Mouse (Mus musculus): ENCODE measurements around the gene Bcl7c. TPM values are rescaled to one million over a fixed set of nuclear protein-coding genes. Genes with fewer than 3 reads are reported as not detected.
"Not testable (repeated sequence)": the region's sequence is repeated elsewhere in the genome, so short reads cannot be mapped to it uniquely, and the experiment has no call there.

Bcl7c gene
- polyA plus RNA-seq, 1 experiment from 2014 or later, result 55.5 TPM

- Histone ChIP-seq H3K36me3 (ENCODE audit: control insufficient read depth, insufficient read depth, low read length) (no peaks in the 10 kb centered on the region), H3K4me3 (ENCODE audit: low read depth, low read length) (no peak overlapping the region), H3K4me1 (ENCODE audit: control insufficient read depth, insufficient read depth, low read length) (no peaks in the 10 kb centered on the region), H3K9ac (ENCODE audit: low read length) (no peak overlapping the region), H3K4me2 (ENCODE audit: low read depth) (no peak overlapping the region), H3K9me3 (ENCODE audit: control insufficient read depth, low read length) (no peaks in the 10 kb centered on the region), H3K27me3 (ENCODE audit: control insufficient read depth, insufficient read depth, low read length) (no peaks in the 10 kb centered on the region), H3K27ac (ENCODE audit: low read depth, low read length) (no peak overlapping the region)
- 84% methylated on average over 4 of the region's 4 CpGs for WGBS
- DNase-seq (ENCODE audit: low spot score) (no peak), ATAC-seq (ENCODE audit: insufficient read depth, low FRiP score, low TSS enrichment) (no peak)
Observed at GRCm38 (mm10) chr7:127626471-127626870, 82.3 kb downstream of the Bcl7c start.

GRCm38 (mm10) chr7:127626039-127626438 lies 82.7 kb downstream of the Bcl7c start:
- Histone ChIP-seq H3K27me3 (ENCODE audit: control insufficient read depth, insufficient read depth, low read length) (no peaks in the 10 kb centered on the region), H3K4me1 (ENCODE audit: control insufficient read depth, insufficient read depth, low read length) (no peaks in the 10 kb centered on the region), H3K9me3 (ENCODE audit: control insufficient read depth, low read length) (no peaks in the 10 kb centered on the region), H3K27ac (ENCODE audit: low read depth, low read length) (no peak overlapping the region), H3K4me3 (ENCODE audit: low read depth, low read length) (no peak overlapping the region), H3K9ac (ENCODE audit: low read length) (no peak overlapping the region), H3K4me2 (ENCODE audit: low read depth) (no peak overlapping the region), H3K36me3 (ENCODE audit: control insufficient read depth, insufficient read depth, low read length) (no peaks in the 10 kb centered on the region)
- WGBS, result 97% methylated on average over 7 of the region's 7 CpGs
- ATAC-seq (ENCODE audit: insufficient read depth, low FRiP score, low TSS enrichment), result no peak
- DNase-seq (ENCODE audit: low spot score), result no peak

GRCm38 (mm10) chr7:127618402-127618801 lies 90.3 kb downstream of the Bcl7c start:
- H3K9ac ChIP-seq (ENCODE audit: low read length); DNase-seq (ENCODE audit: low spot score); H3K27ac ChIP-seq (ENCODE audit: low read depth, low read length): not testable (repeated sequence)

GRCm38 (mm10) chr7:127617962-127618361 lies 90.8 kb downstream of the Bcl7c start:
- no peak overlapping the region for H3K4me3 ChIP-seq (ENCODE audit: low read depth, low read length)
- 49% methylated on average over 2 of the region's 2 CpGs for WGBS
- no peaks in the 10 kb centered on the region for H3K27me3 ChIP-seq (ENCODE audit: control insufficient read depth, insufficient read depth, low read length)
- no peak for ATAC-seq (ENCODE audit: insufficient read depth, low FRiP score, low TSS enrichment)
- H3K9ac ChIP-seq (ENCODE audit: low read length), result no peak overlapping the region
- H3K27ac ChIP-seq (ENCODE audit: low read depth, low read length), result no peak overlapping the region
- H3K36me3 ChIP-seq (ENCODE audit: control insufficient read depth, insufficient read depth, low read length), result no peaks in the 10 kb centered on the region
- no peak for DNase-seq (ENCODE audit: low spot score)
- peaks cover 2% of the 10 kb centered on the region; the same call in 1 of the 2 replicates for H3K4me1 ChIP-seq (ENCODE audit: control insufficient read depth, insufficient read depth, low read length)
- no peak overlapping the region for H3K4me2 ChIP-seq (ENCODE audit: low read depth)
- no peaks in the 10 kb centered on the region for H3K9me3 ChIP-seq (ENCODE audit: control insufficient read depth, low read length)

More at GRCm38 (mm10) chr7:127618402-127618801, 90.3 kb downstream of the Bcl7c start:
- H3K27me3 ChIP-seq (ENCODE audit: control insufficient read depth, insufficient read depth, low read length); H3K9me3 ChIP-seq (ENCODE audit: control insufficient read depth, low read length); H3K4me3 ChIP-seq (ENCODE audit: low read depth, low read length); ATAC-seq (ENCODE audit: insufficient read depth, low FRiP score, low TSS enrichment); H3K36me3 ChIP-seq (ENCODE audit: control insufficient read depth, insufficient read depth, low read length); H3K4me1 ChIP-seq (ENCODE audit: control insufficient read depth, insufficient read depth, low read length); H3K4me2 ChIP-seq (ENCODE audit: low read depth): not testable (repeated sequence)
- WGBS, result 84% methylated on average over 6 of the region's 8 CpGs

GRCm38 (mm10) chr7:127616881-127617280 lies 91.9 kb downstream of the Bcl7c start:
- H3K27ac ChIP-seq (ENCODE audit: low read depth, low read length), result no peak overlapping the region
- ATAC-seq (ENCODE audit: insufficient read depth, low FRiP score, low TSS enrichment), result no peak
- no peak overlapping the region for H3K9ac ChIP-seq (ENCODE audit: low read length)
- H3K36me3 ChIP-seq (ENCODE audit: control insufficient read depth, insufficient read depth, low read length), result peaks cover 6% of the 10 kb centered on the region
- peaks cover 2% of the 10 kb centered on the region; the same call in 1 of the 2 replicates for H3K4me1 ChIP-seq (ENCODE audit: control insufficient read depth, insufficient read depth, low read length)
- H3K4me2 ChIP-seq (ENCODE audit: low read depth), result no peak overlapping the region
- no peak overlapping the region for H3K4me3 ChIP-seq (ENCODE audit: low read depth, low read length)
- WGBS, result 83% methylated on average over 1 of the region's 1 CpGs
- H3K27me3 ChIP-seq (ENCODE audit: control insufficient read depth, insufficient read depth, low read length), result no peaks in the 10 kb centered on the region
- DNase-seq (ENCODE audit: low spot score), result no peak
- H3K9me3 ChIP-seq (ENCODE audit: control insufficient read depth, low read length), result no peaks in the 10 kb centered on the region

GRCm38 (mm10) chr7:127616336-127616735 lies 92.4 kb downstream of the Bcl7c start:
- ATAC-seq (ENCODE audit: insufficient read depth, low FRiP score, low TSS enrichment) (no peak), DNase-seq (ENCODE audit: low spot score) (no peak)
- peaks cover 11% of the 10 kb centered on the region for H3K36me3 ChIP-seq (ENCODE audit: control insufficient read depth, insufficient read depth, low read length)
- H3K27ac ChIP-seq (ENCODE audit: low read depth, low read length), result no peak overlapping the region
- peak overlapping the region; percentile 71; the same call in 1 of the 2 replicates for H3K4me2 ChIP-seq (ENCODE audit: low read depth)
- no peak overlapping the region for H3K4me3 ChIP-seq (ENCODE audit: low read depth, low read length)
- H3K9me3 ChIP-seq (ENCODE audit: control insufficient read depth, low read length), result no peaks in the 10 kb centered on the region
- WGBS, result 83% methylated on average over 1 of the region's 1 CpGs
- H3K9ac ChIP-seq (ENCODE audit: low read length), result no peak overlapping the region
- peaks cover 2% of the 10 kb centered on the region; the same call in 1 of the 2 replicates for H3K4me1 ChIP-seq (ENCODE audit: control insufficient read depth, insufficient read depth, low read length)
- H3K27me3 ChIP-seq (ENCODE audit: control insufficient read depth, insufficient read depth, low read length), result no peaks in the 10 kb centered on the region

- Histone ChIP-seq H3K4me3 (ENCODE audit: low read depth, low read length) (peak within 1 kb of the TSS; percentile 85), H3K9ac (ENCODE audit: low read length) (peak within 1 kb of the TSS; percentile 88), H3K4me2 (ENCODE audit: low read depth) (peak within 1 kb of the TSS; percentile 71), H3K9me3 (ENCODE audit: control insufficient read depth, low read length) (no peaks in the 10 kb centered on the region), H3K27me3 (ENCODE audit: control insufficient read depth, insufficient read depth, low read length) (no peaks in the 10 kb centered on the region), H3K36me3 (ENCODE audit: control insufficient read depth, insufficient read depth, low read length) (peaks cover 23% of the 10 kb centered on the region), H3K27ac (ENCODE audit: low read depth, low read length) (peak within 1 kb of the TSS; percentile 71), H3K4me1 (ENCODE audit: control insufficient read depth, insufficient read depth, low read length) (peaks cover 2% of the 10 kb centered on the region; the same call in 1 of the 2 replicates)
- ATAC-seq (ENCODE audit: insufficient read depth, low FRiP score, low TSS enrichment) (peak; percentile 94), DNase-seq (ENCODE audit: low spot score) (peak; percentile 87)
- WGBS, result under 1% methylated on average over 33 of the region's 50 CpGs
Observed at GRCm38 (mm10) chr7:127614891-127615843, 93.6 kb downstream of the Bcl7c start, which contains the start of gene Zfp629. Zfp629 (minus strand) TSS chr7:127615797.

- peak overlapping the region; percentile 88 for H3K9ac ChIP-seq (ENCODE audit: low read length)
- no peaks in the 10 kb centered on the region for H3K9me3 ChIP-seq (ENCODE audit: control insufficient read depth, low read length)
- 0% methylated on average over 28 of the region's 44 CpGs for WGBS
- H3K36me3 ChIP-seq (ENCODE audit: control insufficient read depth, insufficient read depth, low read length), result peaks cover 28% of the 10 kb centered on the region
- no peaks in the 10 kb centered on the region for H3K27me3 ChIP-seq (ENCODE audit: control insufficient read depth, insufficient read depth, low read length)
- ATAC-seq (ENCODE audit: insufficient read depth, low FRiP score, low TSS enrichment) (peak; percentile 11; the same call in 1 of the 2 replicates), DNase-seq (ENCODE audit: low spot score) (peak; percentile 54)
- H3K4me2 ChIP-seq (ENCODE audit: low read depth), result peak overlapping the region; percentile 71
- peak overlapping the region; percentile 85 for H3K4me3 ChIP-seq (ENCODE audit: low read depth, low read length)
- H3K27ac ChIP-seq (ENCODE audit: low read depth, low read length), result peak overlapping the region; percentile 71
- peaks cover 2% of the 10 kb centered on the region; the same call in 1 of the 2 replicates for H3K4me1 ChIP-seq (ENCODE audit: control insufficient read depth, insufficient read depth, low read length)
Observed at GRCm38 (mm10) chr7:127614511-127614890, 94.2 kb downstream of the Bcl7c start.
